Mouse (Mus musculus): Measurements from ENCODE around the gene Zfand3. TPM values are rescaled to one million over a fixed set of nuclear protein-coding genes. Genes with fewer than 3 reads are reported as not detected.

Zfand3 gene
- 96.1 and 147 TPM in 2 replicates for polyA plus RNA-seq (2012; ENCODE audit: low replicate concordance)

DNA sequence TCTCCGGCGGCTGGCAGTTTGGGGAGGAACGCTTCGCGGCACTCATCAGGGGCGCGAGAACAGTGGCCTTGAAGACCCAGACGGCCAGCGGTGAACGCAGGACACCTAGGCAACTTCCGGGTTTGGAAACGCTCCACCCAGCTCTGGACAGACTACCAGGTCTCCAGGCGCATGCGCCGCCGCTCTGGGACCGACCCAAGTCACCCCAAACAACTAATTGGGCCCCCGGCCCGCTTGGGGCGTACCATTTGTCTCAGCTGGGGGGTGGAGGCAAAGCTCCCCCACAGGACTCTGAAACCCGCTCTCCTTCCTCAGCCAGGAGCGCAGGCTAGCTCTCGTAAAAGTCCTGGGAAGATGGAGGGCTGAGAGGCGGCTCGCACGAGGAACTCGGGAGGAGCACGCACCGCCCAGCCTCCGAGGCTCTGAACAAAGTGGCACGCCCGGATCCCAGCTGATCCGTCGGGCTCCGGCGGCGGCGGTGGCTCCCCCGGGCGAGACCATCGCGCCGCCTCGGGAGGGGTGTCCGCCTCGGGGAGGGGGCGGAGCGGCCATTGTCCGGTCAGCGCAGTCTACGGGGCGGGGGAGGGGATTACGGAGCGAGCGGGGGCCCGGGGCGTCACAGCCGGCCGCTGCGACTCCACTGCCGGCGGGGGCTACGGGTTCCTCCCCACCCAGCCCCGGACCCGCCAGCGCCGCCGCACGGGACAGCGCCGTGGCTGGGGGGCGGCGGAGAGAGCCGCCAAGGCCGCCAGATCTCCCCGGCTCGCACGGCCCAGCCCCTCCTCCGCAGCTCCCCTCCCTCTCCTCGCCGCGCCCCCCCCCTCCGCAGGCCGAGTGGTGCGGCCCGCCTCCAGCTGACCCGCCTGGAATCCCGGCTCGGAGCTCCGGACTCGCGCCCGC is at the start of gene Zfand3:
Gene Zfand3 (plus strand): TSS at position 531 of the 900 bp plus-strand sequence.

DNA sequence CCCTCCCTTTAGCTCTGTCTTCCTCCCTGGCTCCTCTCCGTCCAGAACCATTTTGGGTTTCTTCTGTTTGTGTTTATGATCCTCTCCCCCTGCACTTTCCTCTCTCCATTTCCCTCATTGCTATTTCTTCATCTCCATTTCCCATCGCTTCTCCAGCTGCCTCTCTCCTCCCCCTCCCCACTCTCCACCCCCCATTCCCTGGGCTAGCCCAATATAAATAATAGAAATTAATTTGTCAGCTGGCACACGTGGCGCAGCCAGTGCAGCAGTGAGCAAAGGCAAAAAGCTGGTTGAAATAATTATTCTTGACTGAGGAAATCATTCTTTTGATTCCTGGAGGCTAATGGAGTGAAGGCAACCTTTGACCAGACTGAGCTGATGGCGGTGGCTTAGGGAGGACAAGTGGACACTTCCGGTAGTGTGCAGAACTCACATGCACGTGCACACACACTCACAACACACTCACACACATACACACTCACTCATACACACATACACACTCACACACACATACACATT is 34.4 kb upstream of the Zfand3 start, which contains the start of gene Mdga1:
Gene Mdga1 (minus strand): TSS at position 51 of the 519 bp plus-strand sequence.

Other genes starting within 250 kb of the Zfand3 start
- gene Mdga1, start 34.6 kb upstream of the Zfand3 start, polyA plus RNA-seq (2012; ENCODE audit: low replicate concordance) = 2.4 and 3.9 TPM in 2 replicates